Mouse (Mus musculus) lung, postnatal 0 days (tissue): ENCODE data around the gene Paf1.

Experiments used
- CTCF ChIP-seq: IDR thresholded peaks from 2 replicates; pipeline ENCODE4 v1.5.1; 2016; ENCODE audit warnings: antibody characterized with exemption, mild to moderate bottlenecking
- EP300 ChIP-seq: IDR thresholded peaks from 2 replicates; pipeline ENCODE4 v1.6.1; 2016; ENCODE audit warnings: antibody characterized with exemption, mild to moderate bottlenecking, control low read depth

DNA sequence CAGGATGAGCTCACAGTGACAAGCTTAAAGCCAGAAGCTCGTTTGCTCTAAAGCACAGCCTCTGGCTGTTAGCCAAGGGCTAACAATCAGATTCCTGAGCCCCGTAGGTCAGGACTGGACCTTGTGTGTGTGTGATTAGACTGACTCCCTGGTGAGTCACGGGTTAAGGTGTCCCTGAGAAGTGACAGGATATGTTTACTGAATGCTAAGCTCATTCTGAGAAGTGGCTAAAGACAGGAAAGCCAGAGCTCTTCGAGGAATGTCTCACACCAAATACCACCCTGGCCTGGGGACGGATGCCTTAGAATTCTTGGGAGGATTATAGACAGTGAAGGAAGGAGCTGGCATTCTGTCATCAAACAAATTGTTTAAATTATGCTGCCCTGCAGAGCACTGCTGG, 34.8 kb upstream of the Paf1 start:
- no peak for TF ChIP-seq CTCF
- TF ChIP-seq EP300 = peak; percentile 51; the same call in 1 of the 2 replicates
